Comparison of ENCODE assay signal across 8 mouse cellular contexts in the genomic region with DNA sequence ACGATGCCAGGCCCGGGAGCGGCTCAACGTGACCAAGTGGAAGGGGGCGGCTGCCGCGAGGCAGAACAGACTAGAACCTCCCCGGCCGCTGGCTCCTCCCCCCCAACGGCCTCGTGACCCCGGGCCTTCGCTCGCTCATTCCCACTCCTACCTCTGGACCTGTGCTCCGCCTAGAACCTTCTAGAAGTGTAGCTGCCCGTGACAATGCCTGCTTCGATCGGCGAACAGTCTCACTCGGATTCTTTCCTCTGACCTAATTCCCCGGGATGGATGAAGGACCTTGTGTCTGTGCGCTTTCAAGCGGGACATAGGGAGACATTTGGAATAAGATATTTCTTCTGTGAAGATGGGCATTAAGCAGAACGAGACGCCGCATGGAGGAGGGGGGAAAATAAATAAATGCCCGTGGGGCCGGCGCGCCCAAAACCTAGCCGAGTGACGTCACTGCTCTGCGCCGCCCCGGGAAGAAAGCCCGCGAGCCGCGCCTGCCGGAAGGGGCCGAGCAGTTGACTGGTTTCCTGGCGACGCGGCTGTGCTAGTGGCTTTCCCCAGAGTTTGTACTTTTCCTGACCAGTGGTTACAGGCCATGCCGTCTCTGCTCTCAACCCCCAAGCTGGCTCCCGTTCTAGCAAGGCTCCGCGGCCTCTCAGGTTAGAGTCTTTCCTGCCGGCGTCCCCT. TPM values are rescaled to one million over a fixed set of nuclear protein-coding genes. Genes with fewer than 3 reads are reported as not detected.
DNase-seq lines count a peak whose midpoint lies in the region; ATAC-seq lines count a peak whose summit lies in the region.

A gene (minus strand): TSS at position 440 of the 678 bp plus-strand sequence.
A gene (plus strand): TSS at position 501 of the 678 bp plus-strand sequence.

- no peaks in the 10 kb centered on the region for H3K27me3 ChIP-seq in megakaryocyte, embryonic 14.5 days (replicated peaks)

- peak within 1 kb of the TSS; percentile 97 for H3K4me3 ChIP-seq in megakaryocyte, embryonic 14.5 days (replicated peaks)

- peaks cover 7% of the 10 kb centered on the region for H3K36me3 ChIP-seq in megakaryocyte, embryonic 14.5 days (replicated peaks; ENCODE audit: low read length)

- ATAC-seq in common myeloid progenitor, adult 5-6 weeks (replicated peaks; ENCODE audit: low read depth, poor library complexity, severe bottlenecking): peak; percentile 96

- H3K9me3 ChIP-seq in megakaryocyte, embryonic 14.5 days: no peaks in the 10 kb centered on the region

- H3K4me1 ChIP-seq in megakaryocyte, embryonic 14.5 days: peaks cover 46% of the 10 kb centered on the region

- DNase-seq in ZHBTc4 (ENCODE audit: low read depth, low spot score): peak; percentile 99
- DNase-seq in gastrocnemius, adult 8-10 months (ENCODE audit: low spot score in 2 of 2): peak; percentile 94 to 95
- peak; percentile 96 for DNase-seq in hindlimb bud, embryonic 11.5 days (ENCODE audit: extremely low spot score, low read depth, low spot score)
- DNase-seq in left cerebral cortex, adult 8-10 months (ENCODE audit: low spot score in 2 of 2): peak; percentile 95 to 99
- peak; percentile 97 for DNase-seq in right cerebral cortex, postnatal 10 days (ENCODE audit: low spot score in 2 of 2)
- peak; percentile 99 for DNase-seq in urinary bladder, postnatal 25 days (ENCODE audit: low spot score)

RNA-seq across cellular contexts. Expression of the first gene that starts in this region (rescaled TPM):
- 391 and 469 TPM in 2 replicates for total RNA-seq in common myeloid progenitor, adult 5-6 weeks (2017)
- total RNA-seq in gastrocnemius, adult 8-10 months (2022): 10 to 100 TPM; 82.9 to 93.0 (median 88.0) TPM
- 100 to 1,000 TPM; 153 to 174 (median 172) TPM for total RNA-seq in left cerebral cortex, adult 8-10 months (2022)
- polyA plus RNA-seq in megakaryocyte, embryonic 14.5 days (2012; ENCODE audit: insufficient read depth, low replicate concordance): 33.7 and 151 TPM in 2 replicates

RNA-seq across cellular contexts. Expression of the second gene that starts in this region (rescaled TPM):
- total RNA-seq in common myeloid progenitor, adult 5-6 weeks (2017): 16.2 and 25.1 TPM in 2 replicates
- 1 to 10 TPM; 4.6 to 8.1 (median 7.7) TPM for total RNA-seq in gastrocnemius, adult 8-10 months (2022)
- 10 to 100 TPM; 13.3 to 16.9 (median 14.7) TPM for total RNA-seq in left cerebral cortex, adult 8-10 months (2022)
- polyA plus RNA-seq in megakaryocyte, embryonic 14.5 days (2012; ENCODE audit: insufficient read depth, low replicate concordance): 0.21 and 3.4 TPM in 2 replicates

Comparison
In these comparisons a context has a peak if more than half of its experiments do, and no peak if none do; other contexts are left out.
1. Peak in every context shown above with its lines: DNase-seq, ATAC-seq and H3K4me3 ChIP-seq.